ENCODE assay signal across 8 mouse cellular contexts in the genomic region with DNA sequence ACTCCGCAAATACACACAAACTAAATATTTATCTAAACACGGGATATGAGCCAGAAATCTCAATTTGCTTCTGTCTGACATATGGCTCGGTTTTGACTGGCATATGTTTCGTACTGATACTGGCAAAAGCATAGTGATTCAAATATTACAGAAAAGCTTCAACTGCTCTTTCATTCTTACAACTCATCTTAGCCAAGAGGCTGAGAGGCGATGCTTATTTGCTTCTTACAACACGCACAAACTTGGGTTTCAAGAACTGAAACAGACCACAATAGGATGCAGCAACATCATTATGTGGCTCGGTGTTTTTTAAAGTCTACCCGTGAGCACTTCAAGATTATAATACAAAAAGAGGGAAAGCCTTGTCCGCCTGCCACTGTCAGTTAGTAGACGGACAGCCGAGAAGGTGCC. TPM values are rescaled to one million over a fixed set of nuclear protein-coding genes. Genes with fewer than 3 reads are reported as not detected.
DNase-seq lines count a peak whose midpoint lies in the region; ATAC-seq and TF ChIP-seq lines count a peak whose summit lies in the region.

No protein-coding gene starts in this region.

- no peak for TF ChIP-seq EP300 in stomach, postnatal 0 days (optimal IDR thresholded peaks at IDR 0.05)

- H3K27me3 ChIP-seq in hindbrain, embryonic 13.5 days: peaks cover 6% of the 10 kb centered on the region
- no peaks in the 10 kb centered on the region for H3K27me3 ChIP-seq in stomach, postnatal 0 days (ENCODE audit: control insufficient read depth, insufficient read depth, low read length)

- H3K9ac ChIP-seq in hindbrain, embryonic 13.5 days: peak overlapping the region; percentile 93
- no peak overlapping the region for H3K9ac ChIP-seq in stomach, postnatal 0 days (ENCODE audit: low read length)

- no peak for ATAC-seq in hindbrain, embryonic 13.5 days (ENCODE audit: low FRiP score)
- no peak for ATAC-seq in stomach, postnatal 0 days (ENCODE audit: low FRiP score, low TSS enrichment)

- WGBS in hindbrain, embryonic 13.5 days: 38% methylated on average over 11 of the region's 11 CpGs
- WGBS in stomach, postnatal 0 days: 22% methylated on average over 11 of the region's 11 CpGs

- no peak overlapping the region for H3K27ac ChIP-seq in hindbrain, embryonic 13.5 days
- H3K27ac ChIP-seq in stomach, postnatal 0 days (replicated peaks): no peak overlapping the region

- H3K4me1 ChIP-seq in hindbrain, embryonic 13.5 days (replicated peaks): peaks cover 13% of the 10 kb centered on the region; the same call in 1 of the 2 replicates
- no peaks in the 10 kb centered on the region for H3K4me1 ChIP-seq in stomach, postnatal 0 days (replicated peaks; ENCODE audit: control insufficient read depth, insufficient read depth)

- TF ChIP-seq CTCF in stomach, postnatal 0 days (IDR thresholded peaks at IDR 0.05; ENCODE audit: low read depth): no peak

- H3K9me3 ChIP-seq in hindbrain, embryonic 13.5 days: no peaks in the 10 kb centered on the region
- H3K9me3 ChIP-seq in stomach, postnatal 0 days (ENCODE audit: control insufficient read depth, low read length): no peaks in the 10 kb centered on the region

- no peaks in the 10 kb centered on the region for H3K36me3 ChIP-seq in hindbrain, embryonic 13.5 days
- no peaks in the 10 kb centered on the region for H3K36me3 ChIP-seq in stomach, postnatal 0 days (ENCODE audit: control insufficient read depth, insufficient read depth, low read length)

- DNase-seq in embryo, embryonic 10.5 days (ENCODE audit: low spot score): peak; percentile 8
- no peak for DNase-seq in embryo, embryonic 10 days (ENCODE audit: low spot score)
- DNase-seq in 3134 (ENCODE audit: extremely low read depth, insufficient read length, low spot score): peak; percentile 16
- DNase-seq in cerebellum, postnatal 10 days: peak; percentile 4 to 14
- peak; percentile 16 for DNase-seq in lung, postnatal 25 days (ENCODE audit: low spot score)
- DNase-seq in stomach, postnatal 0 days (ENCODE audit: low spot score): peak; percentile 18
- DNase-seq in ovary, adult 18-20 months (ENCODE audit: low spot score): no peak

- peak overlapping the region; percentile 83 for H3K4me3 ChIP-seq in hindbrain, embryonic 13.5 days
- peak overlapping the region; percentile 57 for H3K4me3 ChIP-seq in stomach, postnatal 0 days (ENCODE audit: low read depth, low read length)

- peak overlapping the region; percentile 74 for H3K4me2 ChIP-seq in hindbrain, embryonic 13.5 days
- peak overlapping the region; percentile 82 for H3K4me2 ChIP-seq in stomach, postnatal 0 days (replicated peaks; ENCODE audit: low read depth)

RNA-seq across cellular contexts. Expression of a gene that starts 1.2 kb away (rescaled TPM):
- 53.4 and 55.2 TPM in 2 replicates for polyA plus RNA-seq in hindbrain, embryonic 13.5 days (2015; fragmentation: Nextera tagmentation; extraction: Ambion mirVana)
- 17.9 and 25.0 TPM in 2 replicates for polyA plus RNA-seq in stomach, postnatal 0 days (2015; fragmentation: Nextera tagmentation; extraction: Ambion mirVana)

Comparison
In these comparisons a context has a peak if more than half of its experiments do, and no peak if none do; other contexts are left out.
1. DNase-seq: peak in embryo, embryonic 10.5 days (single experiment), 3134 (single experiment), cerebellum, postnatal 10 days (2 of 2), lung, postnatal 25 days (single experiment) and stomach, postnatal 0 days (single experiment); none in embryo, embryonic 10 days (single experiment) and ovary, adult 18-20 months (single experiment).